ENCODE assay signal across 35 mouse cellular contexts in genomic region chr11:87870096-87870495, GRCm38 (mm10). TPM values are rescaled to one million over a fixed set of nuclear protein-coding genes. Genes with fewer than 3 reads are reported as not detected.
A peak's percentile ranks its signal among the peaks of the same experiment; 100 is the strongest.
DNase-seq lines count a peak whose midpoint lies in the region; ATAC-seq and TF ChIP-seq lines count a peak whose summit lies in the region.
"Had no signal": no experiment of that assay in that cellular context is flagged by ENCODE, and none has a peak within 500 bp of the region (broad histone marks: within the 10 kb centered on the region; RNA-seq: fewer than 3 reads in every experiment).

No protein-coding gene starts in this region.

- ATAC-seq in forebrain, embryonic 11.5 days (replicated peaks; ENCODE audit: low FRiP score) = no peak
- no peak for ATAC-seq in forebrain, embryonic 13.5 days
- ATAC-seq: forebrain, embryonic 16.5 days; hindbrain, postnatal 0 days; inflammation-experienced regulatory T-cells, adult 6 months had no signal

- no peaks in the 10 kb centered on the region for H3K4me1 ChIP-seq in forebrain, embryonic 11.5 days (replicated peaks; ENCODE audit: control insufficient read depth, insufficient read depth, low read length)
- no peaks in the 10 kb centered on the region for H3K4me1 ChIP-seq in forebrain, embryonic 13.5 days
- peaks cover 38% of the 10 kb centered on the region for H3K4me1 ChIP-seq in E14TG2a.4 (replicated peaks; ENCODE audit: low read depth, low read length)
- H3K4me1 ChIP-seq: embryonic facial prominence, embryonic 12.5 days; forebrain, embryonic 12.5 days had no signal

- no peak overlapping the region for H3K27ac ChIP-seq in forebrain, embryonic 11.5 days (ENCODE audit: low read depth, low read length)
- H3K27ac ChIP-seq in forebrain, embryonic 13.5 days = no peak overlapping the region
- H3K27ac ChIP-seq: embryonic facial prominence, embryonic 12.5 days; embryonic facial prominence, embryonic 15.5 days; forebrain, embryonic 12.5 days; heart, adult 2 months; heart, embryonic 10.5 days; heart, embryonic 13.5 days; hindbrain, embryonic 14.5 days; hindbrain, postnatal 0 days had no signal

- 80% methylated on average over 2 of the region's 2 CpGs for WGBS in forebrain, embryonic 11.5 days
- WGBS in forebrain, embryonic 13.5 days = 73% methylated on average over 2 of the region's 2 CpGs

- no peaks in the 10 kb centered on the region for H3K27me3 ChIP-seq in forebrain, embryonic 11.5 days (ENCODE audit: control insufficient read depth, insufficient read depth, low read length)
- H3K27me3 ChIP-seq in forebrain, embryonic 13.5 days = no peaks in the 10 kb centered on the region
- H3K27me3 ChIP-seq in E14TG2a.4 (ENCODE audit: insufficient read depth, low read length) = peaks cover 36% of the 10 kb centered on the region
- H3K27me3 ChIP-seq: embryonic facial prominence, embryonic 12.5 days; embryonic facial prominence, embryonic 15.5 days; forebrain, embryonic 12.5 days had no signal

- no peak overlapping the region for H3K4me2 ChIP-seq in forebrain, embryonic 11.5 days (ENCODE audit: low read depth, low read length, severe bottlenecking)
- no peak overlapping the region for H3K4me2 ChIP-seq in forebrain, embryonic 13.5 days
- H3K4me2 ChIP-seq: embryonic facial prominence, embryonic 12.5 days; embryonic facial prominence, embryonic 15.5 days; forebrain, embryonic 12.5 days; heart, embryonic 13.5 days; hindbrain, embryonic 14.5 days had no signal

- TF ChIP-seq CTCF in E14TG2a.4 (conservative IDR thresholded peaks at IDR 0.05; ENCODE audit: low read length) = 0 out of 2 replicates have a peak, but pooled peaks have one; percentile 12

- peak; percentile 2 for DNase-seq in embryo, embryonic 10.5 days (ENCODE audit: low spot score)
- no peak for DNase-seq in embryo, embryonic 9.5 days (ENCODE audit: extremely low spot score)
- DNase-seq in forebrain, embryonic 11.5 days (ENCODE audit: low spot score) = peak; percentile 20
- peak; percentile 68 for DNase-seq in ZHBTc4 (ENCODE audit: low read depth, low spot score)
- no peak for DNase-seq in layer of hippocampus, postnatal 25 days (ENCODE audit: extremely low spot score in 1 of 2, low spot score in 1 of 2)
- DNase-seq: adrenal gland, postnatal 10 days; cerebellum, adult 11 months; cerebellum, adult 2 months; cerebellum, adult 9-11 months; cerebellum, postnatal 25 days; gastrocnemius, postnatal 10 days; gastrocnemius, postnatal 36 days; heart, adult 2 months; heart, postnatal 14 days; heart, postnatal 4 days; kidney, adult 11 months had no signal

- H3K36me3 ChIP-seq in forebrain, embryonic 11.5 days (ENCODE audit: control insufficient read depth, insufficient read depth, low read length) = no peaks in the 10 kb centered on the region
- no peaks in the 10 kb centered on the region for H3K36me3 ChIP-seq in forebrain, embryonic 13.5 days (ENCODE audit: poor library complexity, severe bottlenecking)
- H3K36me3 ChIP-seq in E14TG2a.4 (ENCODE audit: insufficient read depth, low read length) = no peaks in the 10 kb centered on the region; the same call in 1 of the 2 replicates
- H3K36me3 ChIP-seq: embryonic facial prominence, embryonic 12.5 days; embryonic facial prominence, embryonic 15.5 days; forebrain, embryonic 12.5 days; heart, embryonic 10.5 days; heart, embryonic 13.5 days had no signal

- no peak overlapping the region for H3K4me3 ChIP-seq in forebrain, embryonic 11.5 days (ENCODE audit: low read depth, low read length)
- no peak overlapping the region for H3K4me3 ChIP-seq in forebrain, embryonic 13.5 days
- H3K4me3 ChIP-seq in E14TG2a.4 (replicated peaks; ENCODE audit: low read length) = no peak overlapping the region
- H3K4me3 ChIP-seq: embryonic facial prominence, embryonic 12.5 days; embryonic facial prominence, embryonic 15.5 days; forebrain, embryonic 12.5 days; heart, adult 2 months; heart, embryonic 10.5 days; heart, embryonic 13.5 days had no signal

- no peak overlapping the region for H3K9ac ChIP-seq in forebrain, embryonic 11.5 days (ENCODE audit: low read length)
- no peak overlapping the region for H3K9ac ChIP-seq in forebrain, embryonic 13.5 days
- H3K9ac ChIP-seq: embryonic facial prominence, embryonic 12.5 days; embryonic facial prominence, embryonic 15.5 days; forebrain, embryonic 12.5 days; heart, embryonic 13.5 days; hindbrain, embryonic 14.5 days had no signal

- no peaks in the 10 kb centered on the region for H3K9me3 ChIP-seq in forebrain, embryonic 11.5 days (ENCODE audit: control insufficient read depth, low read length)
- no peaks in the 10 kb centered on the region for H3K9me3 ChIP-seq in forebrain, embryonic 13.5 days (replicated peaks)
- no peaks in the 10 kb centered on the region for H3K9me3 ChIP-seq in E14TG2a.4 (ENCODE audit: low read length)
- H3K9me3 ChIP-seq: embryonic facial prominence, embryonic 12.5 days; embryonic facial prominence, embryonic 15.5 days; forebrain, embryonic 12.5 days; heart, embryonic 10.5 days; heart, embryonic 13.5 days had no signal

RNA-seq across cellular contexts. Expression of gene Epx, which starts 5.2 kb away (rescaled TPM):
- polyA plus RNA-seq in forebrain, embryonic 11.5 days (2014; fragmentation: Nextera tagmentation; extraction: Ambion mirVana) = 0.07 TPM in 1 of 2 replicates, not detected in the other
- not detected in 2 replicates for polyA plus RNA-seq in forebrain, embryonic 13.5 days (2015; fragmentation: Nextera tagmentation; extraction: Ambion mirVana)
- total RNA-seq in layer of hippocampus, postnatal 25 days (2021) = under 1 TPM; 0.10 to 0.21 TPM
- total RNA-seq: adrenal gland, adult 18-20 months; gastrocnemius, adult 18-20 months; gastrocnemius, postnatal 36 days; heart, adult 2 months; heart, postnatal 14 days; heart, postnatal 4 days; MEL had no signal
- polyA plus RNA-seq: embryonic facial prominence, embryonic 12.5 days; forebrain, embryonic 16.5 days; heart, adult 2 months; hindbrain, embryonic 11.5 days; hindbrain, embryonic 14.5 days; inflammation-experienced regulatory T-cells, adult 6 months had no signal

RNA-seq across cellular contexts. Expression of gene Mks1, which starts 17.1 kb away (rescaled TPM):
- 15.6 and 17.2 TPM in 2 replicates for polyA plus RNA-seq in forebrain, embryonic 11.5 days (2014; fragmentation: Nextera tagmentation; extraction: Ambion mirVana)
- polyA plus RNA-seq in forebrain, embryonic 13.5 days (2015; fragmentation: Nextera tagmentation; extraction: Ambion mirVana) = 11.8 and 15.5 TPM in 2 replicates
- 1 to 10 TPM; 5.3 to 6.2 TPM for total RNA-seq in layer of hippocampus, postnatal 25 days (2021)

RNA-seq across cellular contexts. Expression of gene Olfr462, which starts 22.0 kb away (rescaled TPM):
- polyA plus RNA-seq in forebrain, embryonic 11.5 days (2014; fragmentation: Nextera tagmentation; extraction: Ambion mirVana) = not detected in 2 replicates
- not detected in 2 replicates for polyA plus RNA-seq in forebrain, embryonic 13.5 days (2015; fragmentation: Nextera tagmentation; extraction: Ambion mirVana)
- total RNA-seq in layer of hippocampus, postnatal 25 days (2021) = not detected
- total RNA-seq: adrenal gland, adult 18-20 months; adrenal gland, postnatal 10 days; adrenal gland, postnatal 4 days; common myeloid progenitor, adult 5-6 weeks; gastrocnemius, adult 18-20 months; gastrocnemius, postnatal 10 days; gastrocnemius, postnatal 36 days; granulocyte monocyte progenitor cell, adult 5-6 weeks; heart, adult 2 months; heart, postnatal 14 days; heart, postnatal 4 days; hindbrain, postnatal 0 days; MEL had no signal
- polyA plus RNA-seq: cerebellum, adult 2 months; embryonic facial prominence, embryonic 12.5 days; embryonic facial prominence, embryonic 15.5 days; forebrain, embryonic 12.5 days; forebrain, embryonic 16.5 days; heart, adult 2 months; heart, embryonic 10.5 days; heart, embryonic 13.5 days; heart, embryonic 16.5 days; hindbrain, embryonic 11.5 days; hindbrain, embryonic 14.5 days; hindbrain, postnatal 0 days; inflammation-experienced regulatory T-cells, adult 6 months had no signal

RNA-seq across cellular contexts. Expression of gene Olfr463, which starts 27.1 kb away (rescaled TPM):
- polyA plus RNA-seq in forebrain, embryonic 11.5 days (2014; fragmentation: Nextera tagmentation; extraction: Ambion mirVana) = not detected in 2 replicates
- not detected in 2 replicates for polyA plus RNA-seq in forebrain, embryonic 13.5 days (2015; fragmentation: Nextera tagmentation; extraction: Ambion mirVana)
- not detected for total RNA-seq in layer of hippocampus, postnatal 25 days (2021)
- total RNA-seq: adrenal gland, adult 18-20 months; adrenal gland, postnatal 10 days; adrenal gland, postnatal 4 days; common myeloid progenitor, adult 5-6 weeks; gastrocnemius, adult 18-20 months; gastrocnemius, postnatal 10 days; gastrocnemius, postnatal 36 days; granulocyte monocyte progenitor cell, adult 5-6 weeks; heart, adult 2 months; heart, postnatal 14 days; heart, postnatal 4 days; hindbrain, postnatal 0 days; MEL had no signal
- polyA plus RNA-seq: cerebellum, adult 2 months; embryonic facial prominence, embryonic 12.5 days; embryonic facial prominence, embryonic 15.5 days; forebrain, embryonic 12.5 days; forebrain, embryonic 16.5 days; heart, adult 2 months; heart, embryonic 10.5 days; heart, embryonic 13.5 days; heart, embryonic 16.5 days; hindbrain, embryonic 11.5 days; hindbrain, embryonic 14.5 days; hindbrain, postnatal 0 days; inflammation-experienced regulatory T-cells, adult 6 months had no signal

RNA-seq across cellular contexts. Expression of gene Lpo, which starts 42.0 kb away (rescaled TPM):
- polyA plus RNA-seq in forebrain, embryonic 11.5 days (2014; fragmentation: Nextera tagmentation; extraction: Ambion mirVana) = 0.28 and 1.0 TPM in 2 replicates
- polyA plus RNA-seq in forebrain, embryonic 13.5 days (2015; fragmentation: Nextera tagmentation; extraction: Ambion mirVana) = 0.18 and 0.26 TPM in 2 replicates
- 1 to 10 TPM in 1 of 2 experiments, under 1 TPM in 1; 0.45 to 1.0 TPM for total RNA-seq in layer of hippocampus, postnatal 25 days (2021)
- total RNA-seq: adrenal gland, adult 18-20 months; adrenal gland, postnatal 10 days; adrenal gland, postnatal 4 days; common myeloid progenitor, adult 5-6 weeks; gastrocnemius, adult 18-20 months; gastrocnemius, postnatal 10 days; gastrocnemius, postnatal 36 days; granulocyte monocyte progenitor cell, adult 5-6 weeks; heart, adult 2 months; heart, postnatal 4 days; MEL had no signal
- polyA plus RNA-seq: heart, embryonic 13.5 days; inflammation-experienced regulatory T-cells, adult 6 months had no signal

Comparison
In these comparisons a context has a peak if more than half of its experiments do, and no peak if none do; other contexts are left out.
1. DNase-seq: peak in embryo, embryonic 10.5 days (single experiment), forebrain, embryonic 11.5 days (single experiment) and ZHBTc4 (single experiment); none in embryo, embryonic 9.5 days (single experiment) and layer of hippocampus, postnatal 25 days (0 of 2).